Mouse (Mus musculus) urinary bladder, adult 18-20 months (tissue): ENCODE data around the gene Gm21994.
"Not testable (repeated sequence)": the region's sequence is repeated elsewhere in the genome, so short reads cannot be mapped to it uniquely, and the experiment has no call there.

Experiments used
- DNase-seq, 2 experiments: peaks; one replicate each; pipeline ENCODE4 v3.0.0; 2022; ENCODE audit warnings: low spot score in 2 of 2, mixed read lengths in 2 of 2

The Gm21994 gene

GRCm38 (mm10) chr2:150255491-150255890 lies at the start of gene Gm21994:
Gm21994 (minus strand) TSS chr2:150255591.
- DNase-seq = not testable (repeated sequence)

GRCm38 (mm10) chr2:150299096-150299495 lies 43.7 kb upstream of the Gm21994 start:
- no peak for DNase-seq

DNA sequence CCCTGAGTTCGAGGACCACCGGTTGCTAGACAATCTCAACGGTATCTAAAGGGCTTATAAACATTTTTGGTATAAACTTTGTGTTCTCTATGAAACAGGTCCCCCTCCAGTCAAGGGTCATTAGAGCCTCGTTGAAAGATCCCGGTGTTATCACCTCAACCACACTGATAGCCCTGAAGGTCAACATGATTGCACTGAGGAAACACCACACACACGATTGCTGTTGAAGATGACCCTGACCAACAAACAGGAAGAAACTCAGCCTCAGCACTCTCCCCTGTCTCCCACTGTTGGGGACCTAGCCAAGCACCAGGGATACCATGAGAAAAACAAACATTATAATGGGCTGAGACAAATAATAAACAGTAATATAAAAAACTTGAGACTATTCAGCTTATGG lies 38.3 kb upstream of the Gm21994 start:
- DNase-seq = no peak

DNA sequence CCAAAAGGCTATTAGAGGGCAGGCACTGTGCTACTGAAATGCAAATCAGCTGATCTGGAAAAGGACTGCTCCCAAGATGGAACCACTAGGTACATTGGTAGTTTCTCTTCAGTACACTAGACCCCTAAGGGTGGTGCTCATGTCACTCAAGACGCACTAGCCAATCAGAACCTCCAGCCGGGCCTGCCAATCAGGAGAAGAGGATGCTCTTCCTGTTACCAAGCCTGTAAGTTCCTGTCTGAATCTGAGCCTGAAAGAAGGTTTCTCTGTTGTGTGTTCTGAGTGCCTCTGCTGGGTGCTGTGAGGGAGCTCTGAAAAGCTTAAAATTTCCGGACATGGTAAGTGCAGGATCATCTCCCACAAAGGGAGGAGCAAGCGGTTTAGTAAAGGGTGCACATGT lies 1.9 kb upstream of the Gm21994 start, which contains the start of gene Gm14124:
Gene Gm14124 (plus strand): TSS at position 227 of the 400 bp plus-strand sequence.
- not testable (repeated sequence) for DNase-seq

- DNase-seq = not testable (repeated sequence)
These were observed 1.5 kb upstream of the Gm21994 start for GRCm38 (mm10) chr2:150256861-150257260.

- DNase-seq = no peak
These were observed 12.2 kb downstream of the Gm21994 start for GRCm38 (mm10) chr2:150243211-150243610.

- not testable (repeated sequence) for DNase-seq
These were observed 32.1 kb downstream of the Gm21994 start for GRCm38 (mm10) chr2:150223263-150223662.

- not testable (repeated sequence) for DNase-seq
These were observed 37.0 kb downstream of the Gm21994 start for GRCm38 (mm10) chr2:150218363-150218725.

GRCm38 (mm10) chr2:150217600-150218362 lies 37.6 kb downstream of the Gm21994 start, which contains the start of gene Zfp937:
Zfp937 (plus strand) TSS chr2:150218073.
- DNase-seq = peak; percentile 45 to 83
